Mouse (Mus musculus) adrenal gland, adult 8-10 months (tissue): ENCODE measurements around the gene Skp2. TPM values are rescaled to one million over a fixed set of nuclear protein-coding genes. Genes with fewer than 3 reads are reported as not detected.

Experiments used
- DNase-seq: peaks from one replicate; pipeline ENCODE4 v3.0.0; 2022
- total RNA-seq, 4 experiments: library from RNA; stranded (reverse); gene quantifications; 2 replicates each; pipeline ENCODE4 v1.2.4; 2022

The Skp2 gene
- total RNA-seq, 4 experiments from 2014 or later: 3.1 to 4.3 (median 3.6) TPM

DNA sequence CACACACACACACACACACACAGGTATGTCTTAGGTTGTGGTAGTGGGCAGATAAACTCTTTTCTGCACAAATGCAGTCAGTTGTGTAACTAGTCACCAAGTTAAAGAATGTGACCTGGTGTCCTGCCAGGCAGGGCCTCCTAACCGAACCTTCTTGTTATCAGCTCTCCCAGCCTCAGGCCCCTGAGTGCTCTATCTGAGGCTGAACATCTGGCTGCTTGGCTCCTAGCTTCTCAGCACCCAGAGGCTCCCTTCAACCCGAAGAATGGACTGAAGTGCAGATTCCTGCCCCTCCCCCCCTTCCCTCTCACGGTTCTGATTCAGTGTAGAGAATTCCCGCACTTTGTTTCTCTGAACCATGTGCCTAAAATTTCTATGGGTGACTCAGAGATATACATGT lies 80.6 kb downstream of the Skp2 start:
- DNase-seq: no peak

- no peak for DNase-seq
Observed at GRCm38 (mm10) chr15:9074139-9074538, 81.1 kb downstream of the Skp2 start.

DNA sequence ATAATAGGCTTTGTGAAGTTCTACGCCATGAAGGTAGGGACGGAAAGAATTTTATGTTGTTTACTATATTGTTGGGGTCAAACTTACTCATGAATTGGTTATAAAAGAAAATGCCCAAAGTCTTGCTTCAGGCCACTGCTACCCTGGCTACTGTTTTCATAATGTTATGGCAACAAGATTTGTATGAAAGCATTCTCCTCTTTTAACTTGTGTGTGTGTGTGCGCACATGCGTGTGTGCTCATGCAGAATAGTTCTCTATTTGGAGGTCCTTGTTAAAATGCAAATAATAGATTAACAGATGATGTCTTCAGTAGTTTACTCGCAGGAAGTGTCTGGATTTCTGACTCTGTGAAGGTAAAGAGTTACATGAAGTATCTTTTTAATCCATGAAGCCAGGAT lies 81.5 kb downstream of the Skp2 start:
- DNase-seq: no peak

GRCm38 (mm10) chr15:9073067-9073608 lies 82.1 kb downstream of the Skp2 start:
- peak; percentile 27 for DNase-seq

- no peak for DNase-seq
Observed at GRCm38 (mm10) chr15:9072630-9073029, 82.6 kb downstream of the Skp2 start.

GRCm38 (mm10) chr15:9071556-9072544 lies 83.4 kb downstream of the Skp2 start:
- DNase-seq: peak; percentile 37

DNA sequence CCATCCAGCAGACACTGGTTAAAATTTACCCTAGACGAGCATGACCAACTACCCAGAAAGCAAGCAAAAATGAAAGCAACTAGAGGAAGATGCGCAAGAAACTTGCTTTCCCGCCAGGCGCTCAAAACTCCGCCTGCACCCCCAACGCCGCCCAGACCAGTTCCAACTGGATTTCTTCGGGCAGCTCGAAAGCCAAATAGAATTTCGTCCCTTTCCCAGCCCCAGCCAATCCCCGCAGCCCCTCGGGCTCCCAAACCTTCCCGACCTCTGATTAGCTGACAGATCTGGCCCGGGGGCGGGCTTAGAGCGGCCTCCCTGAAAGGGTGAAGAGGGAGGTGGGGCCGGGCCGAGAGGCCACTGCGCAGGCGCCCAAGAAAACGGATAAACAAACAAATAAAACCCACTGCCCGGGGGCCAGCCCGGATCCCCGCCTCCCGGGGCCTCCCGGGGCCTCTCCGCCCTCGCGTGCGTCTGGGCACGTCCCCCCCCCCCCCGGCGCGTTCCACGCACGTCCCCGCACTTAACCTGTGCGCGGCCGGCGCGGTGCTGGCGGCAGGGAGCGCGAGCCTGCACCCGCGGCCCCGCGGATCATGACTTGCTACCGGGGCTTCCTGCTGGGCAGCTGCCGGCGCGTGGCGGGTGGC lies 84.2 kb downstream of the Skp2 start, which contains the start of gene Nadk2:
Gene Nadk2, plus strand, starts transcription at position 349 of the 644 bp plus-strand sequence.
- DNase-seq: peak; percentile 100

- DNase-seq: no peak
Observed at GRCm38 (mm10) chr15:9070353-9070752, 84.9 kb downstream of the Skp2 start.

GRCm38 (mm10) chr15:9068881-9069280 lies 86.3 kb downstream of the Skp2 start:
- no peak for DNase-seq

Other genes with a start within 250 kb of the Skp2 start
- not detected for gene Ranbp3l, start 187.5 kb downstream of the Skp2 start, total RNA-seq
- gene Nadk2, start 84.2 kb downstream of the Skp2 start, total RNA-seq: 10 to 100 TPM; 66.3 to 80.1 (median 74.6) TPM
- gene Lmbrd2, start 14.9 kb downstream of the Skp2 start, total RNA-seq: 10 to 100 TPM; 26.3 to 35.9 (median 34.2) TPM
- 1 to 10 TPM in 1 of 4 experiments, not detected in 3; 1.1 TPM for gene Ugt3a1, start 121.5 kb upstream of the Skp2 start, total RNA-seq
- gene Ugt3a2, start 180.1 kb upstream of the Skp2 start, total RNA-seq: under 1 TPM in 3 of 4 experiments, not detected in 1; 0.09 to 0.40 (median 0.18) TPM